Mouse (Mus musculus) brain, embryonic 14.5 days (tissue): Measurements from ENCODE around the gene Krt78.

Experiments
- CTCF ChIP-seq: fragments of 200-500 bp; IDR thresholded peaks from 2 replicates; pipeline ENCODE4 v1.5.1; 2012; ENCODE audit warnings: inconsistent platforms, mild to moderate bottlenecking, moderate library complexity, borderline replicate concordance; ENCODE audit not compliant: insufficient read depth, insufficient read length; ENCODE audit errors: extremely low read depth
- POLR2A ChIP-seq: fragments of 200-500 bp; IDR thresholded peaks from 2 replicates; pipeline ENCODE4 v1.6.1; 2012; ENCODE audit warnings: mild to moderate bottlenecking, inconsistent platforms, borderline replicate concordance; ENCODE audit not compliant: poor library complexity, insufficient read depth, insufficient read length, severe bottlenecking; ENCODE audit errors: extremely low read depth

GRCm38 (mm10) chr15:101995484-101996236 is 41.6 kb upstream of the Krt78 start:
- TF ChIP-seq POLR2A (no peak), CTCF (no peak)
